Mouse (Mus musculus) left cerebral cortex, postnatal 14 days (tissue): ENCODE measurements around the gene Tmem102. TPM values are rescaled to one million over a fixed set of nuclear protein-coding genes. Genes with fewer than 3 reads are reported as not detected.

Experiments
- DNase-seq, 2 experiments: peaks; one replicate each; pipeline ENCODE4 v3.0.0; 2021 to 2022; ENCODE audit warnings: low spot score in 2 of 2, mixed read lengths in 1 of 2
- intact Hi-C: fragments of 180-260 bp; cut with DNase I; formaldehyde crosslinking; loops from one replicate; pipeline ENCODE4 v1.15.1; 2025
- total RNA-seq, 2 experiments: library from RNA; stranded (reverse); gene quantifications; 2 replicates each; pipeline ENCODE4 v1.2.3; 2021

Gene Tmem102
- total RNA-seq, 2 experiments from 2014 or later: not detected

DNA sequence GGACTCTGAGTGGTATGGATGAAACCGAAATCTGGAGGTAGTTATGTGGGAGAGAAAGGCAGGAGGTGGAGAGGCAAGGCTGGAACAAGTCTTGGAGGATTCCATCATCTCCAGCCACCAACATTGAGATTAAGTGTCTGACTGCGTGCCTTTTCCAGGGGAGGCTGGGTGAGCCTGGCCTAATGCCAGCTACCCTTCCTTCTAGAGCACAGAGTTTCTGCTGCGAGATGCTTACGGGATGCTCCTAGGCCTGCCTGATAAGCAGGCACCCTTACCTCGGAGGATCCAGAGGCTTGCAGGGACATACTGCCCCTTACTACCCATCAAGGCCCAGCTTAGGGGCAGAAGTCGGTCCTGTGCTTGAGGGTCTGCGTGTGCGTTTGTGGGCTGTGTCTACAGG, 28.1 kb upstream of the Tmem102 start:
- intact Hi-C loops: no loop called here
- no peak for DNase-seq

DNA sequence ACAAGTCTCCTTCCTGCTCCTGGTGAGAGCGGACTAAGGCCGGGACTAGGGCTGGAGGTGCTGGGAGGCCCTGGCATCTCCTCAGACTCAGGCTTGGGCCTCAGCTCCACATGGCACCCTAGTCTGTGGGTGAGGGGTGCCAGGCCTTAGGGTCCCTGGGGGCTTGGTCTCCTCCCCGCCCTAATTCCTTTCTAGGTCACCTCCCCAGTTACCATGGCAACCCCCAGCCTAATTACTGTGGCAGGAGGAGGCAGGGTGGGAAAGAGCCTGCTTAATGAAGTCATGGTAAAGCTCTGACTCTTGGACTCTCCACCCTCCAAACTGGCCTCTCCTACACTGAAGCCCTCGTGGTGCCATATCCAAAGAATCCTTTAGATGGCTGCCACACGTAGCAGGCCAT, 23.4 kb upstream of the Tmem102 start:
- intact Hi-C loops: no loop called here
- DNase-seq: no peak

DNA sequence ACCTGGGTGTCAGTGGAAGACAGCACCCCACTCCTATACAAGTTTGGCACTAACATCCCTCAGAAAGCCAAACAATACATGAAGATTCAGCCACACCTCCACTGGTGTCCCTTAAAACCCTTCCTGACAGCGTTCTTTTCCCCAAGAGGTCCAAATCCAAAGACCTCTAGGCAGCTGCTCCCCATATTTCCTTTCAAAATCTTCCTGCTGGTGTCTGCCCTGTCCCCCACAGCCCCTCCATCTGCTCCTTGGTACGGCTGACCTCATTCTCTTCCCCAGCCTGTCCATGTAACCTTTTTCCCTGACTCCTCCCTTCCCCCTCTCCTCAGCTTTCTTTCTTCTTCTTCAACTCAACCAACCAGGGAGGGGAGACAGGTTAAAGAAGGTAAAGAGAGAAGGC, 18.0 kb upstream of the Tmem102 start:
- intact Hi-C loops: no loop called here
- DNase-seq: no peak

DNA sequence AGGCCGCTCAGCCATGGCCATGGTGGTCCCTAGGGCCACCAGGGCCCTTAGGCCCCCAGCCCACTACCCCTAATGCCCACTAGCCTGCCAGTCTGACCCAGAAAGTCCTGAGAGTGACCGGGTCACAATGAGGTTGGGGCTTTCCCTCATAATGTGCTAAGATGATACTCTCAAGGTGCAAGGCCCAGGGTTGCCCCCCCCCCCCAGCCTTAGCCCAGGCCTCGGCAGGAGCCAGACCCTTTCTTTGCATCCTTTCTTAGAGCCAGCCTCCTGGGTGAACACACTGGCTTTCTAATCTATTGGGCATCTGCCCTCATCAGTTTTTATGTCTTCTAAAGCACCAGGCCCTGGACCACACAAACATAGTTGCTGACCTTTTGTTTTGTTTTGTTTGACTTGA, 16.7 kb upstream of the Tmem102 start, which contains the start of gene Spem1:
Gene Spem1, minus strand, starts transcription at position 101 of the 400 bp plus-strand sequence.
- intact Hi-C loops: no loop called here
- no peak for DNase-seq

DNA sequence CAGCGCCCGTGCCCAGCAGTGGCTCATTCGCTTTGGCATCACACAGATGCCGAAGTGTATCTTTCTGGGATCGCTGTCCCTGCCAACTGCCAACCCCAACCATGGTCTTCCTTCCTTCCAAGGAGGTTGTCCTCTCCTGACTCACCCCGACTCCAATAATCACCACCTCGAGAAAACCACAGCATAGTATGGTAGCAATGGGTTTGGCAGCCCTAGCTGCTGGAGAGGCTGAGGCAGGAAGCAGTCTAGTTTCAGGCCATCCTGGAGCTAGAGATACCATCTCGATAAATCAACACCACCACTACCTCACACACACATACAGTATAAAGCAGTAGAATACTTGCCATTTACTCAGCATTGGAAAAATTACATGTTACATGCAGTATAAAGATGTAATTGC, 13.4 kb upstream of the Tmem102 start:
- intact Hi-C loops: no loop called here
- no peak for DNase-seq

DNA sequence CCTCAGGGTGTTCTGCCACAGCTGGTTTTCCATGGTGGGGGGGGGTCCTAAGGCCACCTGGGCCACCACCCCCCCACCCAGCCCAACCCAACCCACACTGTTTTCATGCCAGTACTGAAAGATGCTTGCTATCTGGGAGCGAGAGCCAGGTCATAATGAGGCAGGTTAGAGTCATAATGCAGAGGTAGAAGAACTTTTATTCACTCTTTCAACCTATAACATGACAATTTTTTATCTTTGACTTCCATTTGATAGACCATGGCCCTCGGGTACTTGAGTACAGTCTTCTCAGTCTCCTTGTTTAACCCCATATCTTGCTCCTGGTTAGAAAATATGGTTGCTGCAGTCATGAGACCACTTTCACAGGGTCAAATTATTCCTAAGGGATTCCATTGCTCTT, 12.9 kb upstream of the Tmem102 start, which contains the start of gene Spem2:
Gene Spem2, minus strand, starts transcription at position 101 of the 400 bp plus-strand sequence.
- DNase-seq: no peak
- intact Hi-C loops: no loop called here

DNA sequence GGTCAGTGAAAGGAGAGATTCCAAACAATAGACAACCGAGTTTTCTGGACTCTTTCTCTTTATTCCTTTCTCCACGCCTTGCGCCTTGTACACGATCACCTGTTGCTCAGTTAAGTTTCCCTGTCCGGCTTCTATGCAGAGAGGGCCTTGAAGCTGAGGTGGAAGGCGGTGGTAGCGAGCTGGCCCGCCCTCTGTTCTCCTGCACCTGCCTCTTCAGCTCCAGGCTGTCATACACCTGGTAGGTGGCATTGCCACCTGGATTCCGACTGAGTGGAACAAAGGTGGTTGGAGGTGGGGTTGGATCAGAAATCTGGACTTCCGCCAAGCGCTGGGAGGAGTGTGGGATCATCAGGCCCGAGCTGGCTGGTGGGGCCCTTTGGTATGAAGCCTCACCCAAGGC, 11.1 kb upstream of the Tmem102 start:
- intact Hi-C loops: no loop called here
- DNase-seq: no peak

DNA sequence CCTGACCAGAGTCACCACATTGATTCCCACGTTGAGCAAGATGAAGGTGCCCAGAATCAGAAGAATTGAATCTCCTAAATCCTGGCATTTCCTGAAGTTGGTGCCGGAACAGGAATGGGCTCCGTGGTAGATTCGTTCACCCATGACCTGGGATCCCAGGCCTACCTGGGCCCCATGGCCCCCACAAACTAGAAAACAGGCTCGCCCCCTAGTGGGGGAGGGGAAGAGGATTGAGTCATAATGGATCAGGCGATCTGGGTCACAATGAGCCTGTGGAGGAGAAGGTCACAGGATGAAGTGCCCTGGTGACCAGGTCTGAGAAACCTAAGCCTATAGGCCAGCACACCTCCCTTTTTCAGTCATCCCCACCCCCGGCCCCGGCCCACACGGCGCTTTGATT, 9.7 kb upstream of the Tmem102 start, which contains the start of gene Gm39566:
Gene Gm39566, minus strand, starts transcription at position 144 of the 400 bp plus-strand sequence.
- intact Hi-C loops: no loop called here
- DNase-seq: no peak

DNA sequence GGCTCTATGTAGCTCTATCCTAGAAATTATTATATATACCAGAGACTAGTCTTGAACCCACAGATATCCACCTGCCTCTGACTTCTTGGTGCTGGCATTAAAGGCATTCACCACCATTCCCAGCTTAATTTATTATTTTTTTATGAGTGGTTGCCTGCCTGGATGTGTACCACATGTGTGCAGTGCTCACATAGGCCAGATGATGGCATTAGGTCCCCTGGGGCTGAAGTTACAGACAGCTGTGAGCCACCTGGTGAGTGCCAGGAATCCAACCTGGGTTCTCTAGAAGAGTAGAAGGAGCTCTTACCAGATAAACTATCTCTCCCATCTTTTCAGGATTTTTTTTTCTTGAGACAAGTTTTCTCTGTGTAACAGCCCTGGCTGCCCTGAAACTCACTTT, 4.9 kb upstream of the Tmem102 start:
- DNase-seq: no peak
- intact Hi-C loops: no loop called here

DNA sequence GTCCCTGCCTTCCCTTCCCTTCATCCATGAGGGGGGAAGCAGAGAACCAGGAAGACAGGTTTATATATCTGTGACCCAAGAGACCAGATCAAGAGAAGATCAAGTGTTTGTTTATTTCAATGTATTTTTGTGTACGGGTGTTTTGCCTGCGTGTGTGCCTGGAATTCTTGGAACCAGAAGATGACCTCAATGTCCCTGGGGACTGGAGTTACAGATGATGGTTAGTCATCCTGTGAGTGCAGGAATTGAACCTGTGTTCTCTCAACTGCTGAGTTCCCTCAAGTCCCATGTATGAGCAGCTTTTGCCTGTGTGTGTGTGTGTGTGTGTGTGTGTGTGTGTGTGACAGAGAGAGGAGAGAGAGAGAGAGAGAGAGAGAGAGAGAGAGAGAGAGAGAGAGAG, 2.2 kb upstream of the Tmem102 start:
- intact Hi-C loops: no loop called here

DNA sequence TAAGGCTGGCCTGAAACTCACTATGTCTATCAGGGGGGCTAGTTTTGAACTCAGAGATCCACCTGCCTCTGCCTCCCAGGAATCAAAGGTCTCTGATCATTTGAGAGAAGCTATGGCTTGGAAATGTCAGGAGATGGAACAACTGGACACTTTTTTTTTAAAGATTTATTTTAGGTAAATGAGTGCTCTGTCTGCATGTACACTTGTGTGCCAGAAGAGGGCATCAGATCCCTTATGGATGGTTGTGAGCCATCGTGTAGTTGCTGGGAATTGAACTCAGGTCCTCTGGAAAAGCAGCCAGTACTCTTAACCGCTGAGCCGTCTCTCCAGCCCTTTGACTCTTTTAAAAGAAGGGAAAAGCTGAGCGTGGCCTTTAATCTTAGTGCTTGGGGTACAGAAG, 954 bp upstream of the Tmem102 start:
- intact Hi-C loops: no loop called here
- DNase-seq: no peak

More for the DNA sequence above, 2.2 kb upstream of the Tmem102 start:
- DNase-seq: no peak

DNA sequence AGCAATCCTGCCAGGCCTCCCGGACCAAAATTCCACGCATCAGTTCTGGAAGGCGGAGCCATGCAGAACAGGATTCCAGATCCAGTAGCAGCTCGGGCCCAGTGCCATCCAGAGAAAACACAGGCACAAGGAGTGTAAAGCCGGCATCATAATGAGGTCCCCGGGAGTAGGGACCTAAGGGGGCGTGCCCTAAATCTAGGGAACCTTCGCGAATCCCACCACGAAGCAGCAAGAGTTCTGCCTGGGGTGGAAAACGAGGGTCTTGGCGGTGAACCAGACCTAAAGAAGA, 828 bp downstream of the Tmem102 start:
- intact Hi-C loops: loop anchor here (5.0 kb wide), 1 partner anchor 73 kb away; the partner anchor contains the start of gene Tmem95
- no peak for DNase-seq

DNA sequence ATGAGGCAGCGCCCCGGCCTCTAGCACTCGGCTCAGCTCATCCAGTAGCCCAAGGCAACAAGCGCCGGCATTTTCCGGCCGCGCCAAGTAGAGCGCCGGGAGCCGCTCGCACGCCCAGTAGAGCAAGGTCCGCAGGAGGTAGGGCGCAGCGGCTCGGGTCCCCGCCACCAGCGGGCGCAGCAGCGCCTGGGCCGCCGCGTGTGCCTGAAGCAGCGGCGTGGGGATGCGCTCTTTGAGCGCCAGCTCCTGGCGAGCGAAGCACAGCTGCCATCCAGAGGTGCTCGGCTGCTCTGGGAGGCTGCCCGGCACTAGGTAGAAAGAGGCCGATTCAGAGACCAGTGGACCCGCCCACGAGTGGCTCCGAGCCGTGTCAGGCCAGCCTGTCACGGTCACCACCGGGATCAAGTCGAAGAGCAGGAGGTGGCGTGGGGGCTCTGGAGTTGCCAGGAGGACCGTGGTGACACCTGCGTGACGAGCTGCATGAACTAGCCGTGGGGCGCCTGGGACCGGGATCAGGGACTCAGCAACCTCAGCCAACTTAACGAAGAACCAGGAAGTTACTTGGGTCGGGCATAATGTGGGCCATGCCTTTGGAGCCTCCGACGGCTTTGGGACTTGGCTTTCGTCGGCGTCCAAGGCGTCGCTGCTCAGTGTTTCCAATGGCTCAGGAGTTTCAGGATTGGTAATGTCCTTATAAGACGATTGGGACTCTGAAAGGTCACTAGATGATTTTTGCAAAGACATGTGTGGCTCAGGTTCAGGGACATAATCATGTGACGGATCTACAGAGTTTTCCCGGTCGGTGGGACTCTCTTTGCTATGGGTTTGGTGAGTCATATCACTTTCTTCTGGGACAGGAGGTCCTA, 1.4 kb downstream of the Tmem102 start:
- intact Hi-C loops: loop anchor here (2.0 to 5.0 kb wide), 3 partner anchors 33 to 73 kb away; partner anchors contain the start of genes Nlgn2, Tmem95 and Zbtb4

DNA sequence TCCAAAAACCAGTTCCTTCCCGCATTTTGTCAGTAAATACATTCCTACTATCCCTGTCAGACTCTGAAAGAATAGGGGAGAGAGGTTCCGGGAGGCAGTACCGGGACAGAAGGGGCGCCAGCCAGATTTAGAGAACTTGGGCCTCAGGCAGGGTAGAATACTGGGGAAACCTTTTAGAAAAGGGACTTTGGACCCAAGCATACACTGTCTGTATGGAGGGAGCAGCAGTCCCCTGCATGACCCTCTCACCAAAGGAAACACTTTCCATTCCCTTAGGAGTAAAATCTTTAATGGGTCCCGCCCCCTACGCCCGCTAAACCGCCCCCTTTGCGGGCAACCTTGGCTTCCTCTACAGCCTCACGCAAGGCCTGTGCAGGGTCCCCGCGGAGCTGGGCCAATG, 2.1 kb downstream of the Tmem102 start:
- DNase-seq: no peak
- intact Hi-C loops: loop anchor here (2.0 to 5.0 kb wide), 3 partner anchors 33 to 74 kb away; partner anchors contain the start of genes Nlgn2, Tmem95 and Zbtb4

More for the DNA sequence above, 1.4 kb downstream of the Tmem102 start:
- peak; percentile 59 to 74 for DNase-seq

DNA sequence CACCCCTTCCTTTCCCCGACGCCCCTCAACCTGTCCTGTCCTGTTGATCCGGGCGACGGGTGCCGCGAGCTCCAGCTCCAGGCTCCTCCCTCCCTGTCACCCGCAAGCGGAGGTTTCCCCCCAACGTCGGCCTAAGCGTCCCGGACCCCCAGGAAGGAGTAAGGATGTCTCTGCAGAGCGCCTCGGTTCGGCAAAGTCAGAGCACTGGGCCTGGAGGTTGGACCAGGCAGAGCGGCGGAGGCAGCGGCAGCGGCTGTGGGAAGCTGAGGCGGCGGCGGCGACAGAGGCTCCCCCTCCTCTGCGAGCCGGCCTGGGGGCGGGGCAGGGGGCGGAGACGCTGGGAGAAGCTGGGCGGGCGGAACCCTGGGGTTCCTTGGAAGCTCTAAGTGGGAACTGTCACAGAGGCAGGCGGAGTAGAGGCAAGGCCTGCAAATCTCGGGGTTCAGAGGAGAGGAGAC, 2.7 kb downstream of the Tmem102 start:
- intact Hi-C loops: loop anchor here (2.0 to 5.0 kb wide), 3 partner anchors 34 to 75 kb away; partner anchors contain the start of genes Nlgn2, Tmem95 and Zbtb4
- peak; percentile 43 to 82 for DNase-seq

DNA sequence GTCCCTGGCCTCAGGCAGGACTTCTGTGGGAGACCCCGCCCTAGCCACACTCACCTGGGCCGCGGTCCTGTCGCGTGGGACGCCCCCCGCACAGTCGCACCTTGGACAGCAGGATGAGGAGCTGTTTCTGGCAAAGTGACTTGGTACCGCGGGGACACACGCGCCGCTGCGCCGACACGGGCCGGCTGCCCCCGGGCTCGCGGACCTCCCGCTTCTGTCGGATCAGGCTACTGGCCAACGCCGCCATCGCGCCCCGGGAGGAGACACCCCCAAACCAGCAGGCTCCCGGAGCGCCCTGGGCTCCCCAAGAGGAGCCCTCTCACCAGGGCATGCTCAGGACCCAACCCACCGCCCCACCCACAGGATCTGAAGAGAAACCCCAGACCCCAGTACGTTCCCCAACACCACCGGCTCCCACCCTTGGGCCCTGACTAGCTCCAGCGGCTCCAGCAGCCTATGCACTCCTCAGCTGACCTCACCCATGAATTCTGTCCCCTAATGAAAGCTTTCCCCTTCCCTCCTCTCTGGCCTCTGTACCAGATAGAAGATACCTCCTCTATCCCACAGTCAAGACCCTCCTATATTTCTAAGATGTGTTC, 3.9 kb downstream of the Tmem102 start, which contains the start of gene Fgf11:
Gene Fgf11, minus strand, starts transcription at position 479 of the 599 bp plus-strand sequence.
- DNase-seq: no peak
- intact Hi-C loops: loop anchor here (5.0 kb wide), 1 partner anchor 76 kb away; the partner anchor contains the start of gene Tmem95

DNA sequence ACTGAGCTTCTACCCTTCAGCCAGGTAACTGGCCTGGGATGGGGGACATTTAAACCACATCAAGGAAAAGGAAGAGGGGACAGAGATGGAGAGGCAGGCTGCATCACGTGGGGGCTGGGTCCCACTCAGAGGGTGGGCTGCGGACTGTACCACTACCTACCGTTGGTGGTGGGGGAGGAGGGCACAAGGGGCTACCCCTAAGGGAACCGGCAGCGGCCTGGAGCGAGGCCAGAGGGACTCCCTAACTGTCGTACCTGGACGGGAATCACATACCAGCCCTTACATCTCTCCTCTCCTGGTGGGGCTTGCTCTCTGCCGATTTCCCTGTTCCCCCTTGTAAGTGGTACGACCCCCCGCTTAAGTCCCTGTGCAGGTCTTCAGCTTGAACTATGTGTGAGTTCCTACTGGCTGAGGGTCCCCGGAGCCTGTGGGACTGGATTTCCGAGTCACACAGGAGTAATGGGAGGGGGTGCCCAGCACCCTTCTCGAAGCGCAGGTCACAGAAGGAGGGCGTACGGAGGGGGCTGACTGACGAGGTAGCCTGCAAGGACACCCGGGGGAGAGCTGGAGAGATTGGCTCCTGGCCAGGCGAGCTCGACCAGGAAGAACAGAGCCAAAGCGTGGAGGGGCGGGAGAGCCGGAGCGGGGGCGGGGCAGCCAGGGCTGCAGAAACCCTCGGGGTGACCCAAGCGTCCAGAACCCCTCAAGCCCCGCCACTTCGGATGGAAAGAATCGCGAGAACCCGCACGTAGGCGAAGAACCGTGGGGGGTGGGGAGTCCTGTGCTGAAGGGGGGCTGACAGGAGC, 4.8 kb downstream of the Tmem102 start:
- DNase-seq: peak; percentile 65 to 74
- intact Hi-C loops: loop anchor here (5.0 kb wide), 1 partner anchor 77 kb away; the partner anchor contains the start of gene Tmem95

DNA sequence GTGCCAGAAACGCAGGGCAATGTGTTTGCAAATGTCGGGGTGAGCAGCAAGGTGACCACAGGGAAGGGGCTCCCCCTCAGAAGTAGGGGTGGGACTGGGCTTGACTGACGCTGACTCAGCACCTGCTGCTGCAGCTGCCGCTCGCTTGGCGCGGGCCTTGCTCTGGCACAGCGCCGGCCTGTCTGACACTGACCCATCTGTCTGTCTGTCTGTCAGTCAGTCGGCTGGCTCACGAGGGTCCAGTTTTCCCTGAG, 5.4 kb downstream of the Tmem102 start:
- DNase-seq: peak; percentile 59 to 72
- intact Hi-C loops: loop anchor here (5.0 kb wide), 1 partner anchor 77 kb away; the partner anchor contains the start of gene Tmem95

DNA sequence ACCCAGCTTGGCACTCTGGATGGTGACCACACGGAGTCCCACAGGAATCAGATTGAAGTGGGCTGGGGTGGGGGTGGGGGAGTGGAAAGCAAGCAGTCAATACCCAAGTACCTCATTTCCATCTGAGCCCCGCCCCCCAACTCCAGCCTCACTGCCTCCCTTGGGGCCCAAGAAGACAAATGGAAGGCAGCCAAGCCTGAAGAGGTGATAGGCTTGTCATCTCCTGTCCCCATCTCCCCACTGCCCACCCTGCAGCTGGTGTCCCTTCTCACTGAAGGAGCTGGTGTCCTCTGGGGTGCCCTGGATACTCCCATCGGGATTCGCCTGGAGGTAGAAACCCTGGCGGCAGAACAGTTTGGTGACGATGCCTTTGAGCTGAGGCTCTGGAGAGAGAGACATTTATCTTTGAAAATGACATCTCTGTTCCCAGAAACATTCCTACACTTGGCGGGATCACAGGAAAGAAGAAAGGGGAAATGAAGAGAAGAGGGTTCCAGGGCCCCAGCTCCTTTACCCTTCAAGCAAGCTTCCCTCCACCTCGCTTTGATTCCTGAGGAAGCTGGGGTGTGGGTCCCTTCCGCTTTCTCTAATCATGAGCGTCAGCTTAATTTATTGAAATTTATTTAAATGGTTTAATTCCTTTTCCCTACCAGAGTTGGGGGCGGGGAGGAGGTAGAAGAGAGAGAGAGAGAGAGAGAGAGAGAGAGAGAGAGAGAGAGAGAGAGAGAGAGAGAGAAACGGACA, 5.9 kb downstream of the Tmem102 start:
- intact Hi-C loops: loop anchor here (5.0 kb wide), 1 partner anchor 78 kb away; the partner anchor contains the start of gene Tmem95
- no peak for DNase-seq
